9 mouse cellular contexts compared by ENCODE assay signal in genomic region chr3:85482636-85483035, GRCm38 (mm10).
DNase-seq lines count a peak whose midpoint lies in the region; ATAC-seq lines count a peak whose summit lies in the region.
"Had no signal": no experiment of that assay in that cellular context is flagged by ENCODE, and none has a peak within 500 bp of the region (broad histone marks: within the 10 kb centered on the region; RNA-seq: fewer than 3 reads in every experiment).

No protein-coding gene starts in this region.

- 51% methylated on average over 5 of the region's 5 CpGs for WGBS in heart, embryonic 16.5 days
- WGBS in hindbrain, embryonic 14.5 days: 64% methylated on average over 5 of the region's 5 CpGs

- peaks cover 2% of the 10 kb centered on the region; the same call in 1 of the 2 replicates for H3K9me3 ChIP-seq in heart, embryonic 16.5 days (replicated peaks; ENCODE audit: control insufficient read depth, low read length)
- H3K9me3 ChIP-seq in hindbrain, embryonic 14.5 days (ENCODE audit: control insufficient read depth, low read length): peaks cover 6% of the 10 kb centered on the region; the same call in 1 of the 2 replicates

- H3K27me3 ChIP-seq in heart, embryonic 16.5 days (ENCODE audit: control insufficient read depth, insufficient read depth, low read length): no peaks in the 10 kb centered on the region
- H3K27me3 ChIP-seq in hindbrain, embryonic 14.5 days (ENCODE audit: control insufficient read depth, insufficient read depth, low read length): no peaks in the 10 kb centered on the region
- H3K27me3 ChIP-seq: limb, embryonic 12.5 days had no signal

- DNase-seq in cerebellum, adult 11-12 months: peak; percentile 50
- no peak for DNase-seq in cerebellum, postnatal 4 days (ENCODE audit: low spot score in 2 of 2)
- peak; percentile 64 to 86 for DNase-seq in adrenal gland, adult (ENCODE audit: inconsistent age in 2 of 2, low spot score in 1 of 2)
- DNase-seq in lung, adult 18-20 months: peak; percentile 3 to 9
- no peak for DNase-seq in hindbrain, embryonic 14.5 days (ENCODE audit: low spot score)
- DNase-seq in spleen, postnatal 14 days (ENCODE audit: low spot score in 2 of 2): no peak

- no peak overlapping the region for H3K27ac ChIP-seq in heart, embryonic 16.5 days (ENCODE audit: low read length)
- H3K27ac ChIP-seq in hindbrain, embryonic 14.5 days: no peak overlapping the region
- H3K27ac ChIP-seq: limb, embryonic 12.5 days had no signal

- no peaks in the 10 kb centered on the region for H3K4me1 ChIP-seq in heart, embryonic 16.5 days (ENCODE audit: control insufficient read depth, insufficient read depth, low read length)
- no peaks in the 10 kb centered on the region for H3K4me1 ChIP-seq in hindbrain, embryonic 14.5 days (replicated peaks; ENCODE audit: control insufficient read depth, insufficient read depth, low read length)
- H3K4me1 ChIP-seq: limb, embryonic 12.5 days had no signal

- no peaks in the 10 kb centered on the region for H3K36me3 ChIP-seq in heart, embryonic 16.5 days (ENCODE audit: control insufficient read depth, insufficient read depth)
- H3K36me3 ChIP-seq in hindbrain, embryonic 14.5 days (replicated peaks; ENCODE audit: control insufficient read depth, insufficient read depth): no peaks in the 10 kb centered on the region
- H3K36me3 ChIP-seq: limb, embryonic 12.5 days had no signal

- peak; percentile 55; the same call in 1 of the 2 replicates for ATAC-seq in heart, embryonic 16.5 days (replicated peaks; ENCODE audit: extremely low read depth, insufficient read depth, low FRiP score)
- ATAC-seq in inflammation-experienced regulatory T-cells, adult 6 months: no peak
- ATAC-seq in hindbrain, embryonic 14.5 days (ENCODE audit: low FRiP score): no peak

- H3K4me2 ChIP-seq in heart, embryonic 16.5 days (ENCODE audit: low read depth, low read length): no peak overlapping the region
- H3K4me2 ChIP-seq in hindbrain, embryonic 14.5 days (replicated peaks): no peak overlapping the region
- H3K4me2 ChIP-seq: limb, embryonic 12.5 days had no signal

- H3K9ac ChIP-seq in heart, embryonic 16.5 days (ENCODE audit: low read length): no peak overlapping the region
- H3K9ac ChIP-seq in hindbrain, embryonic 14.5 days: no peak overlapping the region
- H3K9ac ChIP-seq: limb, embryonic 12.5 days had no signal

- no peak overlapping the region for H3K4me3 ChIP-seq in heart, embryonic 16.5 days (ENCODE audit: low read length)
- no peak overlapping the region for H3K4me3 ChIP-seq in hindbrain, embryonic 14.5 days (replicated peaks; ENCODE audit: low read length)
- H3K4me3 ChIP-seq: limb, embryonic 12.5 days had no signal

Comparison
In these comparisons a context has a peak if more than half of its experiments do, and no peak if none do; other contexts are left out.
1. DNase-seq: peak in cerebellum, adult 11-12 months (single experiment), adrenal gland, adult (2 of 2) and lung, adult 18-20 months (2 of 2); none in cerebellum, postnatal 4 days (0 of 2), hindbrain, embryonic 14.5 days (single experiment) and spleen, postnatal 14 days (0 of 2).